Mouse (Mus musculus): ENCODE measurements around the gene Slc6a20a.
"Not testable (repeated sequence)": the region's sequence is repeated elsewhere in the genome, so short reads cannot be mapped to it uniquely, and the experiment has no call there.

Slc6a20a gene

GRCm38 (mm10) chr9:123678327-123679105, at the start of gene Slc6a20a, which contains the start of gene Ccr9:
Gene Slc6a20a, minus strand, starts transcription at chr9:123678885.
Gene Ccr9, plus strand, starts transcription at chr9:123678439.
- DNase-seq (ENCODE audit: inconsistent age in 2 of 2, low spot score in 1 of 2): peak; percentile 7 to 42

DNA sequence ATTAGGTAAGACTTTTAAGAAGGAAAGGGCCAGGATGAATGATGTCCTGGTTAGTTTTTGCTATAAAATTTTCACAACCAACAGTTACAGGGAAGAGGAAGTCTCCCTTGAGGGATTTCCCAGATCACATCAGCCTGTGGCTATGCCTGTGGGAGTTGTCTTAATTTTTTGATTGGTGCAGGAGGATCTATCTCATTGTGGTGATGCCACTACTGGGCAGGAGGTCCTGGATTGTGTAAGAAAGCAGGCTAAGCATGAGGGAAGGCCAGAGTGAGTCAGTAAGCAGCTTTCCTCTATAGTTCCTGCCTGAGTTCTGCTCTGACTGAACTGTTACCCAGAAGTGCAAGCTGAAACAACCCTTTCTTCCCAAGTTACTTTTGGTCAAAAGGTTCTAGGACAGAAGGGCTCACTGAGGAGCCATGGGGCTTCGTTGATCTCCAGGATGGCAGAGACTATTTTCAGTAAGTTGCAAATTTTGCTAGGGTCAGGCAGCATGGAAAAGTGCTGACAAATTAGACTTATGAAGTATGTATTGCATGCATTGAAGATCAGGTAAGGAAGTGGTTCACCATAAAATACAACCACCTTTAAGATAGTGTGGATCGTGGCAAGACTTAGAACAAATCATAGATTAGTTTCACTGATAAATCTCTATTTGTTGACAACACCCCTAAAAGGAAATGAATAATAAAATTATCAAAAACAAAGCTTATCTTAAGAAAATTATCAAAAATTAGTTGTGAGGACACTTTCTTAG, 44.2 kb upstream of the Slc6a20a start:
- DNase-seq (ENCODE audit: inconsistent age in 2 of 2, low spot score in 1 of 2): no peak

DNA sequence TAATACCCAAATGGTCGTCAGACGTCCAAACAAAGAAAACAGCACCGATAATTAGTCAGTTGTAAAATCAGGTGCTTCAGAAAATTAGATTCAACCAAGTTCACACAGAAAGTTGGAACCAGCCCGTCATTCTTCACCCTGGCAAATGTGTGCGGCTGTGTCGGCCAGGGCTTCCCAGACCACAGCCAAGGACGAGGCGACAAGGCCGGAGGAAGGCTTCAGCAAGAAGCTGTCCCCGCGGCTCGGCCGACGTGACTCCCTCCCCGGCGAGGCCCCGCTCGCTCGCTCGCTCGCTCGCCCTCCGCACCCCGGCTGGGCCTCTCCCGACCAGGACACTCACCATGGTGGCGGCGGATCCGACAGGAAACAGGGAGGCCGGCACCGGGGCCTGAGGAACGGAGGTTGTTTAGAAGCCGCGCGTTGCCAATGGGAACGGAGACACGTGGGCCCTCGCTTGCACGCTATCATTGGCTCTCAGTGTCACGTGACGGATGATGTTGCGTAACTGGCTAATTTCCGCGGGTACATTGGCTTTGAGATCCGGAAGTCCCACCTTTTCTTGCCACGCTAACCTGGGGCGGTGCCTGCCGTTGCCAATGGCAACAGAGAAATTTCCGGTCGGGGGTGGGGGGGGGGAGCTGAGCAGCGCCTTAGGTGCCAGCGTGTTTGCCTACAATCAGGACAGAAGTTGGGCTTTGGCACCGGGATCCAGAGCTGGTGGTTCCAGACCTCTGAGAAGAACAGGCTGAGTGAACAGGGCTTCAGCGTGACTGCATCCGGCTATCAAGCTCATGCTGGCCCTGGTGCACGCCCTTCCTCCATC, 38.7 kb upstream of the Slc6a20a start, which contains the start of gene Lztfl1:
Gene Lztfl1 (minus strand): TSS at position 512 of the 823 bp plus-strand sequence.
- peak; percentile 96 to 98 for DNase-seq (ENCODE audit: inconsistent age in 2 of 2, low spot score in 1 of 2)

DNA sequence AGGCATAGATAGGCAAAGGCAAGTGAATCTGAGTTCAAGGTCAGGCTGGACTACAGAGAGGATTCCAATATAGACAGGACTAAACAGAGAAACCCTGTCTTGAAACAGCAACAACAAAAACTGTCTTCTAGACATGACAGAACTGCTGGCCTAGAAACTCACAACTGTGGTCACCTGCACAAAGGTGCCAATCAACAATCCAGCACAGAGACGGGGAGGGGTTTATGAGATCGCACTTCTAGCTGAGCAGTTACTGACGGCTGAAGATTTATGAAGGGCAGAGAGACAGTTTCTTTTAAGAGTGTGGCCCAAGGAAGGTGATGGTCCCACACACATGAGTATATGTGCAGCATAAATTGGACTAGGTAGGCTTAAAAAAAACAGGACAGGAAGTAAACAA, 37.6 kb upstream of the Slc6a20a start:
- DNase-seq (ENCODE audit: inconsistent age in 2 of 2, low spot score in 1 of 2): peak in 1 of 2 experiments; percentile 55

DNA sequence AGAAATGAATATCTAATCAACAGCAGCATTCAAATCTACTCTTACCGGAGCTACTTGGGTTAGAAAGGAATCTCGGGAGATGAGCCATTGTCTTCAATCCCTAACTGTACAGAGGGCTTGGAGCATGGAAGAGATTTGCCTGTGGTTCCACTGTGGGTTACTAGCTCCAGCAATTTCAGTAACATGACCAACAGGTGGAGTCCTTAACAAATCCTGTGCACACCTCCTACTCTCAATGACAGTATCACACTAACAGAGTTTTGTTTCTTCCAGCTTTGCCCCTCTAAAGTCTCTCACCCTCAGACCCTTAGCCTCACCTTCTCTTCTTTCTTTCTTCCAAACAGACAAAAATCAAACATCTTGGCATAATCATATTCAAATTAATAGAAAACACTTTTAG, 34.4 kb upstream of the Slc6a20a start:
- DNase-seq (ENCODE audit: inconsistent age in 2 of 2, low spot score in 1 of 2): no peak

GRCm38 (mm10) chr9:123709226-123709625, 30.5 kb upstream of the Slc6a20a start:
- no peak for DNase-seq (ENCODE audit: inconsistent age in 2 of 2, low spot score in 1 of 2)

DNA sequence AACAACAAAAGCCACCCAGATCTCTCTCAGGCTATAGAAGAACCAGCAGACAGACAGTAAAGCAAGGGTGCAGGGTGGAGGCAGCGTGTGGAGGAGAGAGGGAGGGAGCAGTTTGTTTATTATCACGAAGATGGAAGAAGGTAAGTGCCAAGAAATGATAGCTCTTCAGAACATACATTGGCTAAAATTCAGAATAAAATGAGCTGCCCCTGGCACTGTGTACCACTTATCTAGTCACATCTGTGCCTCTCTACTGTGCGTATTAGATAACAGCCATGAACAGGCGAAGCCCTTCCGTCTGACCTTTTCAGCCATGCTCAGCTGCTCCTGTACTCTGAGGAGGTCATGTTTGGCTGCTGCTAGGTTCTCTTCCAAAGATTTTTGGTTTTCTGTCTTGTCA, 23.1 kb upstream of the Slc6a20a start:
- DNase-seq (ENCODE audit: inconsistent age in 2 of 2, low spot score in 1 of 2): no peak

DNA sequence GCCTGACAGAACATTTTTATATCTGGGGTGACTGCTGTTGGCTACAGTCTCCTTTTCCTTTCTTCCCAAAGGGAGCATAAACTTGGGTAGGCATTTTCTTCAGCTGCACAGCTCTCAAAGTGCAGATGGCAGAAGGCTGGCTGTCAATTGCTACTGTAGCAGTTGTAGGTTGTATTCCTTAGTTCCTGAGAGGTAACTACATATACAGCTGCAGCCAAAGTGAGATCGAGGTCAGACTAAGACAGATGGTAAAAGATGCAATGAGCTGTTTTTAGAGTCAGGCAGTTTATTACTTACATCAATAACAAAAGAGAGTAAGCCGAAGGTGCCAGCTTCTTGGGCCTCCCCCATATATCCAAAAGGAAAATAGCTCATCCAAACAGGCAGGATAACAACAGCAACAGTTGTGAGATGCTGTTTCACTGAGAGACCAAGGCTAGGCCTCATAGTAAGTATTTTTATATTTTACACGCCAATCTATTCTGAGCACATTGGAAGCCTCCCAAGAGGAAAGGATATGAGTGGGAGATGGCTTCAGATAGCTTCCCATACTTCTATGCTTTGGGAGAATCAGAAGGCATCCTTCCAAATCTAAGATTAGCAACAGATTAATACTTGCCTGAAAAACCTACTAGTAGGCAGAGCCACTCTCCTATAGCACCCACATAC, 17.1 kb upstream of the Slc6a20a start:
- no peak for DNase-seq (ENCODE audit: inconsistent age in 2 of 2, low spot score in 1 of 2)

- DNase-seq (ENCODE audit: inconsistent age in 2 of 2, low spot score in 1 of 2): no peak
Observed at GRCm38 (mm10) chr9:123688227-123688626, 9.5 kb upstream of the Slc6a20a start.

DNA sequence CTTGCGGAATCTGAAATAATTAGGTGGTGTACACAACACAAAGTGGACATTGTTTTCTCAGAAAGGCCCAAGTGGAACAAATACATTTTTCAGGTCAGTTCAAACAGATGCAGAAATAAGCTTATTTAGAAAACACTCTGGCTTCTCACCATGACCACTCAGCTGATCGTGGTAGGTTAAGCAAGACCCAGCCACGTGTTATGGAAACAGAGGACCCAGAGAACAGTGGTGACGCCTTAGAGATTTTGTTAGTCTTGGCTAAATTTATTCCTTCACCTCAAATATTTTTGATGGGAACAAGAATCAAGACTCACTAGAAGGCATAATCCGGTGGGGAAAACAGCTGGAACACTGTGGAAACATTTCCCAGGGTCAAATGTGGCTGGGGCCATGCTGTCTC, 7.5 kb upstream of the Slc6a20a start:
- DNase-seq (ENCODE audit: inconsistent age in 2 of 2, low spot score in 1 of 2): no peak

- DNase-seq (ENCODE audit: inconsistent age in 2 of 2, low spot score in 1 of 2): no peak
Observed at GRCm38 (mm10) chr9:123683704-123684103, 5.0 kb upstream of the Slc6a20a start.

- DNase-seq (ENCODE audit: inconsistent age in 2 of 2, low spot score in 1 of 2): no peak
Observed at GRCm38 (mm10) chr9:123679198-123679597, 513 bp upstream of the Slc6a20a start.

DNA sequence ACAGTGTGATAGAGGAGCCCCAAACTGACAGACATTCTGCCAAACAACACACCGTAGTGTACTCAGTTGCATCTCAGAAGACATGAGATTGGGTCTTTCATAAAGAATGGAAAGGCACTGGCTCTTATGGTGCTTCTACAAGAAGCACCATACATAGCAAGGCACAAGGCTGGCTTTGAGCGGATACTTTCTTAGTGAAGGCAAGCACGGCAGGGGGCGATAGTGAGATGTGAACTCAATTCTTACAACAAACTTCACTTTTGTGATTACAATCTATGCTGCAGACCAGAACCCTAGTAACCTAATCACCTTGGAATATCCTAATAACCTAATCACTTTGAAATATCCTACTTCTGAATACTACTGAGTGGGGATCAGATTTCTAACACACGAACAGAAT, 13.0 kb downstream of the Slc6a20a start:
- DNase-seq (ENCODE audit: inconsistent age in 2 of 2, low spot score in 1 of 2): peak; percentile 7 to 73

DNA sequence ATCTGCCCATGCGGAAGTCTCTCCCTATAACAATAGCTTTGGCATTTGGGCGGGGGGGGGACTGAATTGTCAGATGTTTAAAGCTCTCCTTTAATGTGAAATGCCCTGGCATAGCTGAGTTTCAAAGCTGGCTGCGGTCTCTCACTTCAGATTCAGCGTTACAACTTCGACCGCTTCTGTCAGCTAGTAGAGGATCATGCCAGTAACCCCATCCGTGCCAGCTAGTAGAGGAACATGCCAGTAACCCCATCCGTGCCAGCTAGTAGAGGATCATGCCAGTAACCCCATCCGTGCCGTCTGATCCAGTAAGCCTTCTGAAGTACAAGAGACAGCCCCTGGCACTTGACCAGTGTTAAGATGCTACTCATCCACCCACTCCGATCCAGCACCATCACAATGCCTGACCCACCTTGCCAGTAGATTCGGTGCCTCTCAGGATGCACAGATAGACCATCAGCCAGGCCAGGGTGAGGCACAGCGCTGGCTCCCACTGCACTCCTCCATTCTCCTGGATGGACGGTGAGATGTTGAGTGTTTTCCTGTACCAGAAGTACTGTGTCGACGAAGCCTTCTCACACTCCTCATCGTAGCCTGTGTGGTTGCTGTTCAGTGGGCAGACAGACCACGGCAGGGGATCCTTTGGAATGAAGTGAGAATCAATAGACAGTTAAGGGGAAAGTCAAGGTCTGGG, 18.6 kb downstream of the Slc6a20a start:
- not testable (repeated sequence) for DNase-seq (ENCODE audit: inconsistent age in 2 of 2, low spot score in 1 of 2)

DNA sequence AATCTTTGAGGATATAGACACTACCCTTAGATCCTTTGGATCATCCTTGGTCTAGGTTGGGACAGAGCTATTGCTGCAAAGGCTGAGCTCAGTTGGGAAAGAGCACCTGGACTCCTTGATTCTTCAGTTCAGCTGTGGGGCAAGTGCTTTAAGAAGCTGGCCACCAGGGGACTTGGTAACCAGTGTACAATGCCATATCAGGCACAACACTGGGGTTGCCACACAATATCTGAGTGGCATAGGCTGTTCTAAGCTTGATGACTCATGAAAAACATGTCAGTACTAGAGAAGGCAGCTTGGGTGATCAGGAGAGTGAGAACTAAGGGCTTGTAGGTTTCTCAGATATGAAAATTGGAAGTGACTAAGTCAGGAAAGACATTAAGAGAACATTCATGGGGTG, 19.7 kb downstream of the Slc6a20a start:
- DNase-seq (ENCODE audit: inconsistent age in 2 of 2, low spot score in 1 of 2): no peak

GRCm38 (mm10) chr9:123657457-123657856, 21.2 kb downstream of the Slc6a20a start:
- no peak for DNase-seq (ENCODE audit: inconsistent age in 2 of 2, low spot score in 1 of 2)

DNA sequence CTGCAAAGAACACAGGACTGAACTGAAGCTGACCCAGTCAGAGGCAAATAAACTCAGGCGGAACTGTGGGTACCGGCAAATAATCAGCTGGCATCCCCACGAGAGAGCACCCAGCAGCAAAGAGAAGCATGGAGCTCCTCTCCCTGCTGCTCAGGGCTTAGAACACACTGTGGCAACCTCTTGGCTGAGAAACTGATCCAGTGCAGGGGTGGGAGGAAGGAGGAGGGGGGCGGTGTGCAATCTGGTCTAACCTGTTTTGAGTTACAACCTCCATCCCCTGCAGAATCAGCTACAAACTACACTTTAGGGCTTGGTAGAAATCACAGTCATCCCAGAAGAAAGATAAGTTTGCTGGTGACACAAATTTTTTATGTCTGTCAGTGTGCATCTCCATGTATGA, 27.3 kb downstream of the Slc6a20a start:
- no peak for DNase-seq (ENCODE audit: inconsistent age in 2 of 2, low spot score in 1 of 2)

DNA sequence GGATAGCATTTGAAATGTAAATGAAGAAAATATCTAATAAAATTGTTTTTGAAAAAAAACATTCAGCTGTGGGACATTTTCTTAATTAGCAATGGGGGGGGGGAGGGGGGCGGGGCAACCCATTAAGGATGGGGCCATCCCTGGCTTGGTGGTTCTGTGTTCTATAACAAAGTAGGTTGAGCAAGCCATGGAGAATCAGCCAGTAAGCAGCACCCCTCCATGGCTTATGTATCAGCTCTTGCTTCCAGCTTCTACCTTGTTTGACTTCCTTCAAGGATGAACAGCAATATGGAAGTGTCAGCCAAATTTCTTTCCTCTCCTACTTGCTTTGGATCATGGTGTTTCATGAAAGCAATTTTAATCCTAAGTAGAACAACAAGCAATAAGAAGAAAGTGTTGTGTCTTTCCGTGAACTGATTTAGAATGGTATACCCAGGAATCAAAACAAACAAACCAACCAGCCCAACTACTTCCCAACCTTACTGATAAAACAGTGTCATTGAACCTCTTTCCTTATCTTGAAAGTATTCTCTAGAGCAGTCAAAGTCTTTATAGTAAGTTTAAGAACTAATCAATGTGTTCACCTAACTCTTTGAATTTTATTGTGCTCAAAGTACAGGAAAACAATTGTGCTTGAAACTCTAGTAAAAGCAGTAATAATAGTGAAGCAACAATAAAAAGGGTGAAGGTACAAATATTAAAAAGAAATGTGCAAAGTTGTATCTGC, 28.7 kb downstream of the Slc6a20a start:
- no peak for DNase-seq (ENCODE audit: inconsistent age in 2 of 2, low spot score in 1 of 2)

GRCm38 (mm10) chr9:123640106-123640505, 38.6 kb downstream of the Slc6a20a start:
- no peak for DNase-seq (ENCODE audit: inconsistent age in 2 of 2, low spot score in 1 of 2)

All from adrenal gland, adult (tissue).